Mouse (Mus musculus) limb, embryonic 11.5 days (tissue): Measurements from ENCODE around the gene Ccl9. TPM values are rescaled to one million over a fixed set of nuclear protein-coding genes. Genes with fewer than 3 reads are reported as not detected.

Source experiments
- ATAC-seq: fragments of 200-750 bp; cut with Nextera tagmentation; 2 replicates; pipeline ENCODE4 v1.8.0; 2017; ENCODE audit warnings: low read depth; ENCODE audit not compliant: insufficient number of reproducible peaks, low FRiP score, low TSS enrichment
- DNase-seq: peaks from one replicate; pipeline ENCODE4 v3.0.0-alpha.2; 2015; ENCODE audit warnings: low spot score
- H3K27ac ChIP-seq: fragments of 300-500 bp; sonication (generic); replicated peaks from 2 replicates; pipeline ENCODE4 v1.5.1; 2014; ENCODE audit warnings: low read depth, mild to moderate bottlenecking, low read length
- H3K27me3 ChIP-seq: fragments of 300-500 bp; sonication (generic); 2 replicates; pipeline ENCODE4 v1.6.1; 2014; ENCODE audit warnings: mild to moderate bottlenecking, low read length, mixed read lengths; ENCODE audit not compliant: control insufficient read depth, insufficient read depth
- H3K36me3 ChIP-seq: fragments of 300-500 bp; sonication (generic); 2 replicates; pipeline ENCODE4 v1.6.1; 2014; ENCODE audit warnings: mild to moderate bottlenecking, low read length, moderate library complexity, mixed read lengths; ENCODE audit not compliant: control insufficient read depth, insufficient read depth
- H3K4me1 ChIP-seq: fragments of 300-500 bp; sonication (generic); 2 replicates; pipeline ENCODE4 v1.6.1; 2014; ENCODE audit warnings: low read length, mixed read lengths; ENCODE audit not compliant: control insufficient read depth, insufficient read depth
- H3K4me2 ChIP-seq: fragments of 300-500 bp; sonication (generic); 2 replicates; pipeline ENCODE4 v1.6.1; 2014; ENCODE audit warnings: low read depth, mild to moderate bottlenecking, moderate library complexity; ENCODE audit not compliant: severe bottlenecking
- H3K4me3 ChIP-seq: fragments of 300-500 bp; sonication (generic); 2 replicates; pipeline ENCODE4 v1.5.1; 2014; ENCODE audit warnings: low read depth, low read length
- H3K9ac ChIP-seq: fragments of 300-500 bp; sonication (generic); 2 replicates; pipeline ENCODE4 v1.6.1; 2014; ENCODE audit warnings: mild to moderate bottlenecking, low read length
- H3K9me3 ChIP-seq: fragments of 300-500 bp; sonication (generic); 2 replicates; pipeline ENCODE4 v1.6.1; 2016; ENCODE audit warnings: low read length; ENCODE audit not compliant: control insufficient read depth
- WGBS: fragments of 180-500 bp; shearing (Covaris S2); extraction: QIAGEN DNeasy Blood & Tissue Kit; methylation state at CpG from one replicate; pipeline ENCODE4 v1.1.7; 2014; 5-methylcytosine and 5-hydroxymethylcytosine counted together
- polyA plus RNA-seq: library from polyadenylated mRNA; unstranded; fragments of >200 nt; fragmentation: Nextera tagmentation; extraction: Ambion mirVana; gene quantifications from 2 replicates; pipeline ENCODE4 v1.2.1, GENCODE M21; 2014

Gene Ccl9
- polyA plus RNA-seq = 0.56 and 0.94 TPM in 2 replicates

DNA sequence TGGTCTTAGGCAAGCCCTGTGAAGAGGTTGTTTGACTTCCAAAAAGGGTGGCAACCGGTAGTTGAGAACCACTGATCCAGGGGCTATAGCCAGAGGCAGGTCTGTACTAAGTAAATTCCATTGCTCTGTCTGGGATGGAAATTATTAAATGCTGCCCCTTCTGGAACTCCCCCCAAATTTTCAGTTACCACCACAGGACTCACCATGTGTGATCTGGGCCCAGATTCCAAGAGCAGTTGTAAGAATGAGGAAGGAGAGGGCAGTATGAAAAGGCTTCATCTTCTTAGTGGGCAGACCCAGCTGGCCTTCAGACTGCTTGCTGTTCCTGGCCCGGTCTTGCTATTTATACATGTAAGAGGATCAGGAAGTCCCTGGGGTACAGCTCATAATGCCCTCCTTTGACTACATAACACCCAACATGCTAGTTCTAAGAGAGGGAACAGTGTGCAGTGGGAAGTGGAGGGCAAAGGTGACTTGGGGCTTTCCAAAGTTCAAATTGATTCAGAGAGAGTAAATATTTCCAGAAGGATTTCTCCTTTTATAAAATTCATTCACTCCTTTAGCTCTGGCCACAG, at the start of gene Ccl9:
TSS of gene Ccl9 (minus strand) at position 451 of the 575 bp plus-strand sequence.
- no peak for ATAC-seq
- Histone ChIP-seq H3K36me3 (no peaks in the 10 kb centered on the region), H3K27me3 (no peaks in the 10 kb centered on the region), H3K4me1 (no peaks in the 10 kb centered on the region), H3K4me3 (no peak within 1 kb of the TSS), H3K9me3 (no peaks in the 10 kb centered on the region), H3K4me2 (no peak within 1 kb of the TSS), H3K9ac (no peak within 1 kb of the TSS), H3K27ac (no peak within 1 kb of the TSS)
- no peak for DNase-seq
- 81% methylated on average over 2 of the region's 2 CpGs for WGBS

DNA sequence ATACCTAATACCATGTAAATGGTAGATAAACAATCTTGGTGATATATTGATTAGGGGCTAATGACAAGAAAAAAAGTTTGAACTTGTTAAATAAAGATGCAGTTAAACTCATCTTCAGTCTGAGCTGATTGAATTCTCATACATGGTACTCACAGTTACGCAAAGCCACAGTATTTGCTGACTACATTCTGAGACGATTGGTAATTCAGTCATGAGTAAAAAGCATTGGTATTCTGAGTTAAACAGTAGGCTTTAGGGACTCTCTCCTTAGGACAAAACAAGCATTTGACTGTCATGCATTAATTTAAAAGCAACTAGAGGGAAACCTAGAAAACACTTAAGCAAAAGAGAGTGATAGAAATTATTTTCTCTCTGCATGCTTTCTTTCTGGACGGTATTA, 45.1 kb upstream of the Ccl9 start:
- no peaks in the 10 kb centered on the region for H3K9me3 ChIP-seq
- no peak overlapping the region for H3K4me2 ChIP-seq
- H3K4me1 ChIP-seq = no peaks in the 10 kb centered on the region
- DNase-seq (no peak), ATAC-seq (no peak)
- H3K27ac ChIP-seq = no peak overlapping the region
- 90% methylated on average over 3 of the region's 3 CpGs for WGBS
- no peaks in the 10 kb centered on the region for H3K36me3 ChIP-seq
- H3K4me3 ChIP-seq = no peak overlapping the region
- H3K9ac ChIP-seq = no peak overlapping the region
- H3K27me3 ChIP-seq = no peaks in the 10 kb centered on the region

DNA sequence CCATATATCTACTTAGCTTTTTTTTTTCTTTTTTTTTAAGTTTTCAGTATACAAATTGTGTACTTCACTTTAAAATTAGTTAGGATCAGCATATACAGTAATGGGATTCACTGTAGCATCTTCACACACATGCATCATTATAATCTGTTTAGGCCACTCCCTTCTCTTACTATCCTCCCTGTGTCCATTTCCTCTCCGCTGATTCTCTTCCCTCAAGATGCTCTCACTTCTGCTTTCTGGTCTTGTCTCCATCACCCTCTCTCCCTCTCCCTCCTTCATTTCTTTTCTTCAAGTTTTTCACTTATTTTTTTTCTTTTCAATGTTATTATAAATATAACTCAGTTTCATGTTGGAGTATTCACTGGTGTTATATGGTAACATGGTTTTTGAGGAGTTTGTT, 40.6 kb upstream of the Ccl9 start:
- H3K9me3 ChIP-seq = no peaks in the 10 kb centered on the region
- H3K9ac ChIP-seq = no peak overlapping the region
- no peak for ATAC-seq
- DNase-seq = no peak
- H3K27ac ChIP-seq = no peak overlapping the region
- H3K4me3 ChIP-seq = no peak overlapping the region
- no peak overlapping the region for H3K4me2 ChIP-seq
- no peaks in the 10 kb centered on the region for H3K36me3 ChIP-seq
- H3K27me3 ChIP-seq = no peaks in the 10 kb centered on the region
- no peaks in the 10 kb centered on the region for H3K4me1 ChIP-seq
- WGBS = 86% methylated on average over 1 of the region's 1 CpGs

DNA sequence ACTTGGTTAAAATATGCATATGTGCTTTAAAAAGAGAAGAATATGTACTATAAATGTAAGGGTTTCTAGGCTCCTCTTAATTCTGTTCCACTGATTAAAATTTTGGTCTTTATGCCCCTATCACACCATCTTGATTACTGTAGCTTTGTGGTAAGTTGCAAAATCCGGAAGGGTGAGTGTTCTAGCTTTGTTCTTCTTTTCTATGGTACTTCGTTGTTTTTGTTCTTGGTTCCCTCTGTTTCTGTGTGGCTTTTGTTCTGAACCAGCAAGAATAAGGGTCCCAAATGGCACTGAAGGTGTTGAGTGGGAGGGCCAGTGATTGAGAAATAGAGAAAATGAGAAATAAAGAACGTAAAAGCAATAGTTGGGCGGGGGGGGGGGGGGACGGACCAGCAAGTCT, 39.8 kb upstream of the Ccl9 start:
- H3K9me3 ChIP-seq = no peaks in the 10 kb centered on the region
- H3K4me2 ChIP-seq = no peak overlapping the region
- H3K27ac ChIP-seq = no peak overlapping the region
- H3K36me3 ChIP-seq = no peaks in the 10 kb centered on the region
- no peak overlapping the region for H3K4me3 ChIP-seq
- H3K4me1 ChIP-seq = no peaks in the 10 kb centered on the region
- ATAC-seq (no peak), DNase-seq (no peak)
- WGBS = 74% methylated on average over 5 of the region's 5 CpGs
- H3K9ac ChIP-seq = no peak overlapping the region
- no peaks in the 10 kb centered on the region for H3K27me3 ChIP-seq

DNA sequence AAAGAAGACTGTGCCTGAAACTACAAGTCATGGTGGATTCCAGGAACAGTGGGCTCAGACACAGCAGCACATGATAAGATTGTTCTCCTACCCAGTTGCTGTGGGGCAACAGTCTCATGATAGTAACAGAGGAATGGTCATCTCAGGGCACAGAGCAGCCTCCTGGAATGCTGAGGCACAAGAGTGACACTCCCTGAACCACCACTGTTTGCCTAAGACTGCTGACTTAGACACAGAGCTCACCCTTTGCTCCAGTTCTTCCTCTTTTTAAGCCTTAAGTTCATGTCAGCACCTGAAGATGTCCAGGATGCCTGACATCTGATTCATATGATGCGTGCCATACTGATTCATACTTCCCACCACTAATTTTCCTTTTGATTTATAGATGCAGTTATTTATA, 38.1 kb upstream of the Ccl9 start:
- Histone ChIP-seq H3K4me3 (no peak overlapping the region), H3K36me3 (no peaks in the 10 kb centered on the region), H3K9ac (no peak overlapping the region), H3K4me1 (no peaks in the 10 kb centered on the region), H3K27ac (no peak overlapping the region), H3K4me2 (no peak overlapping the region), H3K9me3 (no peaks in the 10 kb centered on the region), H3K27me3 (no peaks in the 10 kb centered on the region)
- ATAC-seq = no peak
- 95% methylated on average over 1 of the region's 1 CpGs for WGBS
- no peak for DNase-seq

DNA sequence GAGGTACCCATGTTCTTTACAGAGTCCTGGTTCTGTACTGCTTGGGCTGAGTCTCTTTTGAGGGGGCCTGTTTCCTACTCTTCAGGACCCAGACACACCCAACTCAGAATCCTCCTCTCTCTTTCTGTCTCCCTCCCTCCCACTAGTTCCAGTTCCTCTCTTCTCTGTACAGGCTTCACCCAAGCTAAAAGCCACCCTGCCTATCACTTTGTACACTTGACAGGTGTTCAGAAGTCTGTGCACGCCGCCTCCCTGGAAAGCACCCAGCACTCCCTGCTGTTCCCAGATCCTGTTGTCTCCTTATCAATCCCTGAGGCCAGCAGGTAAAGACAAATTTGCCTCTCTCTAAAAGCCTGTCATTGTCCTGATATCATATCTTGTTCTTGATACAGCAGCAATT, 32.5 kb upstream of the Ccl9 start:
- 83% methylated on average over 2 of the region's 2 CpGs for WGBS
- H3K4me1 ChIP-seq = no peaks in the 10 kb centered on the region
- no peak for ATAC-seq

DNA sequence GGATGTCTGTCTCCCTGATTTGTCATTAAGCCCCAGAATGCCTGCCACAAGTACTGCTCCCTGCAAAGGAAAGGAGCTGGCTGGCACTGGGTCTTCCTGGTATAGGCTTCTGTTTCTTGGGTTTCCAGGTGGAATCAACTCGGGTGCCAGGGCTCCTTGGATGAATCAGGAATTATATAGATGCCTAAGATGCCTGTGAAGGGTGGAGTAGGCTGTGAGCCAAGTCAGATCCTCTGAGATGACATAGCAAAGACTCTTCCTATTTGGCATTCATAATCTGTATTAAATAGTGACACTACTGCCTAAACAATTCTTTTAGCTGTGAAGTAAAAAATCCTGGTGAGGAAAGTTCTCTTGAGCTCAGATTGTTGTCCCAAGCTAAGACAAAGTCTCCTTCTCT, 28.0 kb upstream of the Ccl9 start:
- Histone ChIP-seq H3K9ac (no peak overlapping the region), H3K27ac (no peak overlapping the region), H3K27me3 (no peaks in the 10 kb centered on the region), H3K9me3 (no peaks in the 10 kb centered on the region), H3K36me3 (no peaks in the 10 kb centered on the region), H3K4me1 (no peaks in the 10 kb centered on the region), H3K4me2 (no peak overlapping the region), H3K4me3 (no peak overlapping the region)
- ATAC-seq = no peak
- no peak for DNase-seq
- WGBS = 61% methylated on average over 1 of the region's 1 CpGs

More for the DNA sequence above, 32.5 kb upstream of the Ccl9 start:
- DNase-seq = no peak
- Histone ChIP-seq H3K4me2 (no peak overlapping the region), H3K4me3 (no peak overlapping the region), H3K27me3 (no peaks in the 10 kb centered on the region), H3K27ac (no peak overlapping the region), H3K36me3 (no peaks in the 10 kb centered on the region), H3K9ac (no peak overlapping the region), H3K9me3 (no peaks in the 10 kb centered on the region)

DNA sequence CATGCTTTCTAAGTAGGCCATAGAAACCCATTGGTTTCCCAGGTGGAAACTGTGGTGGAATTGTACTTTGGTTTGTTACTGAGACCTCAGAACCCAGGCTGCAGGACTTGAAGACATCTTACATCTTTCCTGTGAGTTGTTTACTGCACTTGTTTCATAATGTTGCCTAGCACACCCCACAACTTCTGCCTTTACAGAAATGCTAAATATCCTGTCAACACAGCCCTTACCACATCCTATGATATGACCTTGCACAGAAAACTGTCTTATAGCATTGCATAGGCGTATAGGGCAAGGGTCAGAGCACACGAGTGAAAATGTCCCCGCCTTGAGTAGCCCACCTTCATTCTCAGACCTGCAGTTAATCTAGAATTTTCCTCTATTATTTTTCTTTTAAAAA, 27.1 kb upstream of the Ccl9 start:
- H3K9ac ChIP-seq = no peak overlapping the region
- DNase-seq (no peak), ATAC-seq (no peak)
- H3K4me3 ChIP-seq = no peak overlapping the region
- no peaks in the 10 kb centered on the region for H3K9me3 ChIP-seq
- no peaks in the 10 kb centered on the region for H3K4me1 ChIP-seq
- 89% methylated on average over 3 of the region's 3 CpGs for WGBS
- H3K27ac ChIP-seq = no peak overlapping the region
- H3K27me3 ChIP-seq = no peaks in the 10 kb centered on the region
- H3K4me2 ChIP-seq = no peak overlapping the region
- H3K36me3 ChIP-seq = no peaks in the 10 kb centered on the region

DNA sequence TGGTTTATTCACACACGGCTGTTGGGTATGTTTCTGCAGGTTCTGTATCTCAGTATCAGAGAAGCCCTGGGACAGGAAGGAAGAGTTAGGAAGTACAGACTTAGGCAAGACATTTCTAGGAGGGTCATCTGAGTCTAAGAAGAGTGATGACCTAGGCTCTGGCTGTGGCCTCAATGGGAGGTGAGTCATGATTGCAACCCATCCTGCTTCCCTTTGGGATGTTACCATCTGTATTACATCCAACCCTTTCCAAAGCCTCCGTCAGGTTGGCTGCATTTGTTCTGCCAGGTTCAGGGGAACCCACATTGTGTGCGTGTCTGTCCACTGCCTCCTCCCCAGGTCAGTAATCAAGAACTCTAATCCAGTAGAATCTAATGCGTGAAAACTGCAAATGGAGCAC, 26.3 kb upstream of the Ccl9 start:
- H3K9ac ChIP-seq = no peak overlapping the region
- ATAC-seq (no peak), DNase-seq (no peak)
- no peaks in the 10 kb centered on the region for H3K9me3 ChIP-seq
- H3K36me3 ChIP-seq = no peaks in the 10 kb centered on the region
- no peak overlapping the region for H3K4me3 ChIP-seq
- no peak overlapping the region for H3K4me2 ChIP-seq
- H3K4me1 ChIP-seq = no peaks in the 10 kb centered on the region
- WGBS = 92% methylated on average over 4 of the region's 4 CpGs
- H3K27me3 ChIP-seq = no peaks in the 10 kb centered on the region
- H3K27ac ChIP-seq = no peak overlapping the region
